ENCODE assay signal across 22 mouse cellular contexts in genomic region chr2:53619681-53620080, GRCm38 (mm10).
"Had no signal": no experiment of that assay in that cellular context is flagged by ENCODE, and none has a peak within 500 bp of the region (broad histone marks: within the 10 kb centered on the region; RNA-seq: fewer than 3 reads in every experiment).

No protein-coding gene starts in this region.

- H3K4me3 ChIP-seq: limb, embryonic 12.5 days; limb, embryonic 15.5 days; midbrain, embryonic 12.5 days; midbrain, embryonic 15.5 days; myocyte; neural tube, embryonic 13.5 days had no signal

- H3K4me2 ChIP-seq: limb, embryonic 12.5 days; limb, embryonic 15.5 days; liver, embryonic 11.5 days; lung, embryonic 14.5 days; midbrain, embryonic 12.5 days; midbrain, embryonic 15.5 days; neural tube, embryonic 13.5 days had no signal

- H3K27ac ChIP-seq: limb, embryonic 12.5 days; limb, embryonic 15.5 days; liver, embryonic 14.5 days; macrophage; midbrain, embryonic 12.5 days; midbrain, embryonic 15.5 days; neural tube, embryonic 13.5 days had no signal

- H3K36me3 ChIP-seq: limb, embryonic 12.5 days; limb, embryonic 15.5 days; midbrain, embryonic 12.5 days; midbrain, embryonic 15.5 days; neural tube, embryonic 13.5 days had no signal

- DNase-seq: kidney, adult 18-20 months; kidney, adult 9 months; kidney, postnatal 14 days; kidney, postnatal 4 days; layer of hippocampus, adult 9-11 months; left cerebral cortex, postnatal 4 days; liver, postnatal 0 days; lung, embryonic 14.5 days; retina, postnatal 1 day; thymus, adult 2 months; thymus, postnatal 14 days; thymus, postnatal 4 days had no signal

- H3K27me3 ChIP-seq: limb, embryonic 12.5 days; limb, embryonic 15.5 days; midbrain, embryonic 12.5 days; midbrain, embryonic 15.5 days; neural tube, embryonic 13.5 days had no signal

- ATAC-seq: liver, postnatal 0 days; lung, postnatal 0 days; midbrain, embryonic 15.5 days had no signal

- H3K9me3 ChIP-seq: limb, embryonic 12.5 days; limb, embryonic 15.5 days; midbrain, embryonic 12.5 days; midbrain, embryonic 15.5 days; neural tube, embryonic 13.5 days had no signal

- H3K4me1 ChIP-seq: limb, embryonic 12.5 days; limb, embryonic 15.5 days; midbrain, embryonic 12.5 days; midbrain, embryonic 15.5 days; neural tube, embryonic 13.5 days had no signal

- H3K9ac ChIP-seq: limb, embryonic 12.5 days; limb, embryonic 15.5 days; liver, embryonic 14.5 days; liver, postnatal 0 days; lung, embryonic 14.5 days; midbrain, embryonic 12.5 days; midbrain, embryonic 15.5 days; neural tube, embryonic 13.5 days had no signal
